Mouse (Mus musculus): ENCODE results near the gene Tmem30b. TPM values are rescaled to one million over a fixed set of nuclear protein-coding genes. Genes with fewer than 3 reads are reported as not detected.

The Tmem30b gene
- not detected for total RNA-seq (2023)

GRCm38 (mm10) chr12:73546086-73546711 lies at the start of gene Tmem30b:
Gene Tmem30b, minus strand, starts transcription at chr12:73546392.

GRCm38 (mm10) chr12:73584610-73585240 lies 38.5 kb upstream of the Tmem30b start, which contains the start of gene Prkch:
Gene Prkch, plus strand, starts transcription at chr12:73584796.

Other genes starting within 250 kb of the Tmem30b start
- 100 to 1,000 TPM; 107 to 117 TPM for gene Prkch, start 38.4 kb upstream of the Tmem30b start, total RNA-seq (2023)